Comparison of ENCODE assay signal across 21 mouse cellular contexts in the genomic region with DNA sequence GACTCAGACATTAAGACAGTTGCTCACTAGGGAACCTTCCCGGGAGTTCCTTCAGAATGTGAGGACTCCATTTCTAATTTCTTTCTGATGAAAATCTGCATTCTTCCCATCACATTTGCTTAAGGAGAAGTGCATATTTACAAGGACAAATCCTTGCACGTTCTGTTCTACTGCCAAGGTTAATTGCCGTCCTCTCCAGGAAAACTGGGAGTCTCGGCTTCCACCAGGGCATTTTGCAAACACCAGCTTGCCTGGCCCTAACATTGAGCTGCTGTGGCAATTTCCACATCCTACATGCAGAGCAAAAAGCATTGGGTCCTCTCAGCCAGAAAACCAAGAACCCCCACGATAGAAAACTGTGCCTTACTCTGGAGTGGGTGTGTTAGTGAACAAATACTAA.
DNase-seq lines count a peak whose midpoint lies in the region; TF ChIP-seq lines count a peak whose summit lies in the region.
"Had no signal": no experiment of that assay in that cellular context is flagged by ENCODE, and none has a peak within 500 bp of the region (broad histone marks: within the 10 kb centered on the region; RNA-seq: fewer than 3 reads in every experiment).

No protein-coding gene starts in this region.

- H3K36me3 ChIP-seq in testis, adult 2 months (ENCODE audit: control insufficient read depth, insufficient read depth, low read length), result no peaks in the 10 kb centered on the region
- H3K36me3 ChIP-seq: embryonic facial prominence, embryonic 10.5 days; embryonic facial prominence, embryonic 12.5 days; forebrain, embryonic 15.5 days; G1E had no signal

- H3K27ac ChIP-seq in testis, adult 2 months (ENCODE audit: control insufficient read depth, insufficient read depth, low read depth, low read length), result peak overlapping the region; percentile 10; the same call in 1 of the 2 replicates
- H3K27ac ChIP-seq: embryonic facial prominence, embryonic 10.5 days; embryonic facial prominence, embryonic 12.5 days; forebrain, embryonic 13.5 days; forebrain, embryonic 15.5 days had no signal

- H3K4me1 ChIP-seq in testis, adult 2 months (ENCODE audit: control insufficient read depth, insufficient read depth, low read length), result no peaks in the 10 kb centered on the region; the same call in 1 of the 2 replicates

- no peak overlapping the region for H3K4me3 ChIP-seq in testis, adult 2 months (ENCODE audit: control insufficient read depth, low read depth, low read length)
- H3K4me3 ChIP-seq: embryonic facial prominence, embryonic 10.5 days; embryonic facial prominence, embryonic 12.5 days; forebrain, embryonic 13.5 days; forebrain, embryonic 15.5 days had no signal

- no peak for TF ChIP-seq CTCF in testis, adult 2 months (IDR thresholded peaks at IDR 0.05; ENCODE audit: control insufficient read depth, insufficient read depth, insufficient replicate concordance, low read depth, low read length)

- peak; percentile 54 to 69 for DNase-seq in adrenal gland, adult (ENCODE audit: inconsistent age in 2 of 2, low spot score in 1 of 2)
- no peak for DNase-seq in adrenal gland, adult 18-20 months (ENCODE audit: low spot score in 2 of 2)
- DNase-seq in kidney, adult 9 months, result peak; percentile 25
- no peak for DNase-seq in kidney, adult 11 months
- no peak for DNase-seq in testis, postnatal 10 days (ENCODE audit: low spot score)
- DNase-seq: adrenal gland, adult 8-10 months; B cell, adult 2 months; cerebellum, adult 11-12 months; cerebellum, adult 2 months; cerebellum, adult 9-10 months; cerebellum, postnatal 10 days; cerebellum, postnatal 25 days; forebrain, postnatal 0 days had no signal

- H3K27me3 ChIP-seq in testis, adult 2 months (ENCODE audit: control insufficient read depth, insufficient read depth, low read length), result no peaks in the 10 kb centered on the region
- H3K27me3 ChIP-seq: CH12.LX; embryonic facial prominence, embryonic 12.5 days; forebrain, embryonic 13.5 days; forebrain, embryonic 15.5 days; Patski had no signal

- TF ChIP-seq POLR2A in testis, adult 2 months (IDR thresholded peaks at IDR 0.05; ENCODE audit: control insufficient read depth, low read depth, low read length), result no peak

Comparison
In these comparisons a context has a peak if more than half of its experiments do, and no peak if none do; other contexts are left out.
1. DNase-seq: peak in adrenal gland, adult (2 of 2) and kidney, adult 9 months (single experiment); none in adrenal gland, adult 18-20 months (0 of 2), kidney, adult 11 months (single experiment) and testis, postnatal 10 days (single experiment).